Mouse (Mus musculus) C2C12 (cell line): ENCODE measurements around the gene Spty2d1. TPM values are rescaled to one million over a fixed set of nuclear protein-coding genes. Genes with fewer than 3 reads are reported as not detected.

Experiments
- H3K27me3 ChIP-seq: one replicate; pipeline ENCODE4 v1.6.1; 2011; ENCODE audit not compliant: control insufficient read depth, insufficient read depth, insufficient read length
- H3K36me3 ChIP-seq: one replicate; pipeline ENCODE4 v1.6.1; 2011; ENCODE audit not compliant: control insufficient read depth, insufficient read depth
- H3K4me3 ChIP-seq: one replicate; pipeline ENCODE4 v1.5.1; 2011; ENCODE audit warnings: mild to moderate bottlenecking, control low read depth; ENCODE audit not compliant: poor library complexity, insufficient read depth, severe bottlenecking
- H3K79me2 ChIP-seq: one replicate; pipeline ENCODE4 v1.6.1; 2011; ENCODE audit not compliant: control insufficient read depth, insufficient read depth
- H3K79me3 ChIP-seq: one replicate; pipeline ENCODE4 v1.6.1; 2011; ENCODE audit warnings: low read depth, control low read depth
- H3ac ChIP-seq: one replicate; pipeline ENCODE3; 2011; ENCODE audit warnings: low read depth; ENCODE audit not compliant: control insufficient read depth, insufficient read length
- CEBPB ChIP-seq: IDR thresholded peaks from one replicate; pipeline ENCODE4 v1.6.1; 2011; ENCODE audit warnings: low read depth, mild to moderate bottlenecking, control low read depth, moderate library complexity
- CTCF ChIP-seq: IDR thresholded peaks from one replicate; pipeline ENCODE4 v1.5.1; 2011; ENCODE audit not compliant: control insufficient read depth, insufficient read depth, insufficient read length
- FOSL1 ChIP-seq: IDR thresholded peaks from one replicate; pipeline ENCODE4 v1.8.0; 2011; ENCODE audit warnings: mild to moderate bottlenecking, low read length; ENCODE audit not compliant: poor library complexity, insufficient read depth, severe bottlenecking
- MAX ChIP-seq: IDR thresholded peaks from one replicate; pipeline ENCODE4 v1.6.1; 2011; ENCODE audit warnings: mild to moderate bottlenecking, control low read depth
- MYOD1 ChIP-seq: IDR thresholded peaks from one replicate; pipeline ENCODE4 v1.6.1; 2011; ENCODE audit warnings: low read depth; ENCODE audit not compliant: control insufficient read depth, insufficient read length
- MYOG ChIP-seq: IDR thresholded peaks from one replicate; pipeline ENCODE4 v1.6.1; 2011; ENCODE audit not compliant: control insufficient read depth, insufficient read length; ENCODE audit errors: extremely low read depth
- USF1 ChIP-seq: IDR thresholded peaks from one replicate; pipeline ENCODE4 v1.6.1; 2011; ENCODE audit warnings: low read depth, mild to moderate bottlenecking, control low read depth, moderate library complexity
- polyA plus RNA-seq: library from polyadenylated mRNA; unstranded; fragments of >200 nt; fragmentation: generic; extraction: Trizol; gene quantifications from one replicate; pipeline ENCODE4 v1.2.1, GENCODE M21; 2012; ENCODE audit warnings: missing spikeins

Gene Spty2d1
- polyA plus RNA-seq, 1 experiment = 5.3 TPM

DNA sequence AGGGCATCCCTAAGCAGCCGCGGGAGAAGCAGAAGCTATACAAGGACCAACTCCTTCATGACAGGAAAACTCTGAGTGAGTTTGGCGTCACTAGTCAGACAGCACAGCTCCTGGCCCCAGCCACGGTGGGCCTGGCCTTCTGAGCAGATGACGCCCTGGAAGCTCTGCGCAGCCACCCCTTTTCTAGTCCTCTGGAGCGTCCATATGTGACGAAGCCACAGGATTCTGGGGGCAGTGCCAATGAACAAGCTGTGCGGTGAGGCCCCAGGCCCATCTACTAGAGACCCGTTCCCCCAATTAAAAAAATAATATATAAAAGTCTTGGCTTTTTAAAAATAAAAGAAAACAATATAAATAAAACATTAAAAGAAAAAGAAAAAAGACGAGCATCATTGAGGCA lies 32.8 kb downstream of the Spty2d1 start:
- Histone ChIP-seq H3ac (no peak overlapping the region), H3K36me3 (no peaks in the 10 kb centered on the region), H3K4me3 (no peak overlapping the region), H3K27me3 (no peaks in the 10 kb centered on the region), H3K79me2 (no peaks in the 10 kb centered on the region), H3K79me3 (no peaks in the 10 kb centered on the region)
- no peak for TF ChIP-seq CEBPB
- TF ChIP-seq CTCF = no peak
- no peak for TF ChIP-seq MYOD1
- no peak for TF ChIP-seq MYOG
- TF ChIP-seq MAX = no peak
- TF ChIP-seq USF1 = no peak
- no peak for TF ChIP-seq FOSL1

- Histone ChIP-seq H3K79me2 (no peaks in the 10 kb centered on the region), H3K79me3 (no peaks in the 10 kb centered on the region), H3K36me3 (no peaks in the 10 kb centered on the region), H3ac (no peak overlapping the region), H3K4me3 (no peak overlapping the region), H3K27me3 (no peaks in the 10 kb centered on the region)
- TF ChIP-seq MAX (no peak), MYOG (no peak), FOSL1 (no peak), USF1 (no peak), MYOD1 (no peak), CTCF (no peak), CEBPB (no peak)
Observed at GRCm38 (mm10) chr7:46974648-46975047, 33.6 kb downstream of the Spty2d1 start.

DNA sequence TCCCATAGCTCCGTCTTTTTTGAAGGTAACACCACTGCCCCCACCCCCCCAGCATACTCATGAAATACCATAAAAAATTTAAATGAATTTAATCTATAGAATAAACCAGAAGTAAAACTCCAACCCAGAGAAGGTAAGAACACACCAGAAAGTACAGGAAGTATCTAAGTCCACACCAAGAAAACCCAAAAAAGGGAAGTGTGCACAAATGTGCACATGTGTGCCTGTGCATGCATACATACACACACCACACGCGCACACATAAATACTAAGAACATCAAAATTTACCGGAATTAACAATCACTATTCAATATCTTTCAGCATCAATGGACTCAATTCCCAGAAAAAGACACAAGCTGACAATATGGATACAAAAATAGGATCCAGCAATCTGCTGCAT lies 38.3 kb downstream of the Spty2d1 start:
- no peak for TF ChIP-seq USF1
- H3K36me3 ChIP-seq = no peaks in the 10 kb centered on the region
- no peaks in the 10 kb centered on the region for H3K27me3 ChIP-seq
- H3K79me3 ChIP-seq = no peaks in the 10 kb centered on the region
- H3K79me2 ChIP-seq = no peaks in the 10 kb centered on the region
- no peak overlapping the region for H3K4me3 ChIP-seq
- H3ac ChIP-seq = no peak overlapping the region

GRCm38 (mm10) chr7:46964070-46964469 lies 44.1 kb downstream of the Spty2d1 start:
- H3K4me3 ChIP-seq = no peak overlapping the region
- no peaks in the 10 kb centered on the region for H3K79me3 ChIP-seq
- H3K79me2 ChIP-seq = no peaks in the 10 kb centered on the region
- H3K36me3 ChIP-seq = no peaks in the 10 kb centered on the region
- TF ChIP-seq CTCF = no peak
- TF ChIP-seq MYOD1 = no peak
- TF ChIP-seq MAX = no peak
- TF ChIP-seq USF1 = no peak
- TF ChIP-seq CEBPB = no peak
- TF ChIP-seq FOSL1 = no peak
- no peaks in the 10 kb centered on the region for H3K27me3 ChIP-seq
- no peak overlapping the region for H3ac ChIP-seq

- Histone ChIP-seq H3K79me2 (peaks cover 1% of the 10 kb centered on the region), H3K4me3 (no peak overlapping the region), H3K27me3 (no peaks in the 10 kb centered on the region), H3K79me3 (no peaks in the 10 kb centered on the region), H3K36me3 (no peaks in the 10 kb centered on the region), H3ac (no peak overlapping the region)
- TF ChIP-seq MAX (peak; percentile 22), CTCF (peak; percentile 47), CEBPB (no peak)
Observed at GRCm38 (mm10) chr7:46962806-46963618, 45.2 kb downstream of the Spty2d1 start.

DNA sequence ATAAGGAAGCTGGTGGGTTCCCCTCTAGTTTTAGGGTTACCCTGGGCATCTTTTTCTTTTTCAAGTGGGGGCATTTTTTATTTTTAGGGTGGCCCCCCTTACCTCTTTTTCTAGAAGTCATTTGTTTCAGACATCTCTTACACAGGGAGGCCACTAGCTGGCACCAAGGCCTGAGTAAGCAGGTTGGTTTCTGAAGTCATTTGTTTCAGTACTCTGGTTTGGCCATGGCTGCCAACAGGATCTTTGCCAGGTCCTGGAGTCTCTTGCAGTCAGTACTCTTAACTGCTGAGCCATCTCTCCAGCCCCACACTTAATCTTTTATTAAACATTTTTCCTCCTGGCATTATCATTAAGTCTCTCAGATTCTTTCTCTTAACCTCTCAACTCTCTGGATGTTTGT lies 46.1 kb downstream of the Spty2d1 start:
- Histone ChIP-seq H3ac (no peak overlapping the region), H3K4me3 (no peak overlapping the region), H3K27me3 (no peaks in the 10 kb centered on the region), H3K79me2 (peaks cover 10% of the 10 kb centered on the region), H3K79me3 (no peaks in the 10 kb centered on the region), H3K36me3 (no peaks in the 10 kb centered on the region)
- TF ChIP-seq MYOD1 = no peak
- TF ChIP-seq USF1 = no peak
- no peak for TF ChIP-seq CTCF
- no peak for TF ChIP-seq MYOG
- TF ChIP-seq MAX = no peak
- no peak for TF ChIP-seq FOSL1
- TF ChIP-seq CEBPB = no peak
